Mouse (Mus musculus): ENCODE data around the gene Plekha7.

DNA sequence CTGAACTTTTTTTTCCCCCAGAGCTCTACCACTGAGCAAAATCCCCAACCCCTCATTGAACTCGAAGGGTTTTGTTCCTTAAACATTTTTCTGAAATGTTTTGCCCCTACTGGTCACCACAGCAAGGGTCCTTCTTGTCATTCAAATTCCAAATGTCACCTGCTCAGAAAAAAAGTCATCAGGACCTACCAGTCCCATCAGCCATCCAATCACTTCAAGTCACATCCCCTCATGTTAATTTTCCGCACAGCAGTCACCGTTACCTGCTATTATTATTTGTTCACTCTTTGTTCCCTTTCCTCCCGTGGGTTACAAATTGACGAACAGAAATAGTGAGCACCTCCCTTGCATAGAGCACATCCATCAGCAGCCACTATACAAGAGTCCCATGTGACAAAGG lies 1.6 kb downstream of the Plekha7 start:
- TF ChIP-seq CTCF (IDR thresholded peaks at IDR 0.05; ENCODE audit: extremely low read depth, insufficient read depth, insufficient read length, insufficient replicate concordance) (no peak), POLR2A (IDR thresholded peaks at IDR 0.05; ENCODE audit: low read depth, low read length) (no peak)
